Mouse (Mus musculus) CH12.LX (cell line): ENCODE results near the gene Syt1. TPM values are rescaled to one million over a fixed set of nuclear protein-coding genes. Genes with fewer than 3 reads are reported as not detected.

ENCODE experiments used
- DNase-seq: peaks from one replicate; pipeline ENCODE4 v3.0.0-alpha.2; 2013; ENCODE audit errors: extremely low read depth
- H3K27ac ChIP-seq: 2 replicates; pipeline ENCODE4 v1.5.1; 2012; ENCODE audit warnings: low read depth, mild to moderate bottlenecking, control low read depth, moderate library complexity; ENCODE audit not compliant: insufficient read depth
- H3K27me3 ChIP-seq: replicated peaks from 2 replicates; pipeline ENCODE3; 2012; ENCODE audit warnings: inconsistent platforms
- H3K36me3 ChIP-seq, 2 experiments: replicated peaks in 1 of 2; 2 replicates each; pipeline versions ENCODE3 to v1.6.1; 2012; ENCODE audit warnings: inconsistent platforms in 1 of 2, low read length in 1 of 2, mild to moderate bottlenecking in 1 of 2, mixed read lengths in 1 of 2, moderate library complexity in 1 of 2; ENCODE audit not compliant: control insufficient read depth in 1 of 2, insufficient read depth in 1 of 2
- H3K4me1 ChIP-seq, 2 experiments: 2 replicates each; pipeline ENCODE4 v1.6.1; 2012; ENCODE audit warnings: inconsistent platforms in 1 of 2, moderate library complexity in 1 of 2; ENCODE audit not compliant: insufficient read depth in 2 of 2, control insufficient read depth in 1 of 2
- H3K4me2 ChIP-seq: 2 replicates; pipeline ENCODE4 v1.6.1; 2012; ENCODE audit warnings: low read depth, mild to moderate bottlenecking, control low read depth; ENCODE audit not compliant: poor library complexity, insufficient read depth, severe bottlenecking
- H3K4me3 ChIP-seq, 3 experiments: fragments of 150-350 bp in 1 of 3; sonication (generic) in 1 of 3; replicated peaks in 1 of 3; 2 replicates each; pipeline versions ENCODE3 to v1.5.1; 2011 to 2012; ENCODE audit warnings: low read depth in 2 of 3, low read length in 2 of 3, mild to moderate bottlenecking in 2 of 3, moderate library complexity in 2 of 3, control low read depth in 1 of 3, improper control_type of control experiment in 1 of 3, inconsistent platforms in 1 of 3, mixed read lengths in 1 of 3; ENCODE audit not compliant: poor library complexity in 1 of 3
- H3K79me2 ChIP-seq: replicated peaks from 2 replicates; pipeline ENCODE4 v1.6.1; 2012; ENCODE audit warnings: mild to moderate bottlenecking, moderate library complexity; ENCODE audit not compliant: control insufficient read depth, poor library complexity, insufficient read depth, severe bottlenecking; ENCODE audit errors: extremely low read depth
- H3K9ac ChIP-seq: 2 replicates; pipeline ENCODE4 v1.6.1; 2012; ENCODE audit warnings: low read depth, mild to moderate bottlenecking, control low read depth, moderate library complexity; ENCODE audit not compliant: insufficient read depth
- H3K9me3 ChIP-seq: replicated peaks from 2 replicates; pipeline ENCODE3; 2012; ENCODE audit warnings: low read length, inconsistent platforms, mixed read lengths
- BHLHE40 ChIP-seq: IDR thresholded peaks from 2 replicates; pipeline ENCODE4 v1.6.1; 2011; ENCODE audit warnings: mild to moderate bottlenecking, low read depth, low read length, improper control_type of control experiment
- CHD1 ChIP-seq: IDR thresholded peaks from 2 replicates; pipeline ENCODE4 v1.6.1; 2012; ENCODE audit warnings: low read depth, low read length, improper control_type of control experiment, inconsistent platforms
- CHD2 ChIP-seq: IDR thresholded peaks from 2 replicates; pipeline ENCODE4 v1.6.1; 2011; ENCODE audit warnings: low read length, improper control_type of control experiment
- CTCF ChIP-seq, 2 experiments: IDR thresholded peaks in 1 of 2; conservative IDR thresholded peaks in 1 of 2; 2 replicates each; pipeline ENCODE4 v1.5.1; 2011 to 2012; ENCODE audit warnings: low read depth in 2 of 2, low read length in 2 of 2, improper control_type of control experiment in 1 of 2, inconsistent platforms in 1 of 2, mild to moderate bottlenecking in 1 of 2, moderate library complexity in 1 of 2
- E2F4 ChIP-seq: IDR thresholded peaks from 2 replicates; pipeline ENCODE4 v1.6.1; 2011; ENCODE audit warnings: low read depth, low read length, improper control_type of control experiment; ENCODE audit not compliant: insufficient replicate concordance
- EP300 ChIP-seq: IDR thresholded peaks from 2 replicates; pipeline ENCODE4 v1.6.1; 2011; ENCODE audit warnings: low read length, improper control_type of control experiment
- ETS1 ChIP-seq: conservative IDR thresholded peaks from 2 replicates; pipeline ENCODE4 v1.6.1; 2012; ENCODE audit warnings: low read depth, mild to moderate bottlenecking, inconsistent platforms, low read length, improper control_type of control experiment, moderate library complexity
- HCFC1 ChIP-seq: IDR thresholded peaks from 2 replicates; pipeline ENCODE4 v1.6.1; 2012; ENCODE audit warnings: low read depth, mild to moderate bottlenecking, inconsistent platforms, low read length, improper control_type of control experiment
- JUN ChIP-seq: IDR thresholded peaks from 2 replicates; pipeline ENCODE4 v1.6.1; 2011; ENCODE audit warnings: low read depth, mild to moderate bottlenecking, low read length, improper control_type of control experiment, moderate library complexity; ENCODE audit not compliant: insufficient read depth
- JUND ChIP-seq: conservative IDR thresholded peaks from 2 replicates; pipeline ENCODE4 v1.6.1; 2011; ENCODE audit warnings: low read depth, low read length, improper control_type of control experiment
- KAT2A ChIP-seq: IDR thresholded peaks from 2 replicates; pipeline ENCODE4 v1.6.1; 2012; ENCODE audit warnings: low read length, improper control_type of control experiment, inconsistent platforms; ENCODE audit not compliant: insufficient replicate concordance
- MAFK ChIP-seq: IDR thresholded peaks from 2 replicates; pipeline ENCODE4 v1.6.1; 2011; ENCODE audit warnings: low read length, improper control_type of control experiment; ENCODE audit not compliant: insufficient replicate concordance
- MAZ ChIP-seq: IDR thresholded peaks from 2 replicates; pipeline ENCODE4 v1.6.1; 2012; ENCODE audit warnings: low read depth, mild to moderate bottlenecking, inconsistent platforms, low read length, improper control_type of control experiment, moderate library complexity
- MEF2A ChIP-seq: IDR thresholded peaks from 2 replicates; pipeline ENCODE4 v1.6.1; 2014; ENCODE audit warnings: low read depth, mild to moderate bottlenecking, inconsistent platforms, low read length, improper control_type of control experiment, borderline replicate concordance
- MYC ChIP-seq: IDR thresholded peaks from 2 replicates; pipeline ENCODE4 v1.6.1; 2011; ENCODE audit warnings: low read depth, mild to moderate bottlenecking, improper control_type of control experiment, low read length
- NELFE ChIP-seq: IDR thresholded peaks from 2 replicates; pipeline ENCODE4 v1.6.1; 2011; ENCODE audit warnings: low read depth, low read length, improper control_type of control experiment
- PAX5 ChIP-seq: IDR thresholded peaks from 2 replicates; pipeline ENCODE4 v1.6.1; 2012; ENCODE audit warnings: low read length, inconsistent platforms, mixed read lengths
- POLR2A ChIP-seq: IDR thresholded peaks from 2 replicates; pipeline ENCODE4 v1.6.1; 2011; ENCODE audit warnings: low read depth, mild to moderate bottlenecking, improper control_type of control experiment, low read length
- RAD21 ChIP-seq: IDR thresholded peaks from 2 replicates; pipeline ENCODE4 v1.6.1; 2011; ENCODE audit warnings: low read depth, mild to moderate bottlenecking, low read length, improper control_type of control experiment, moderate library complexity
- RCOR1 ChIP-seq: conservative IDR thresholded peaks from 2 replicates; pipeline ENCODE4 v1.6.1; 2012; ENCODE audit warnings: low read depth, mild to moderate bottlenecking, inconsistent platforms, low read length, improper control_type of control experiment
- SMC3 ChIP-seq: IDR thresholded peaks from 2 replicates; pipeline ENCODE4 v1.6.1; 2011; ENCODE audit warnings: low read depth, low read length, improper control_type of control experiment
- TCF12 ChIP-seq: IDR thresholded peaks from 2 replicates; pipeline ENCODE4 v1.6.1; 2014; ENCODE audit warnings: low read depth, mild to moderate bottlenecking, inconsistent platforms, low read length, improper control_type of control experiment
- USF1 ChIP-seq: IDR thresholded peaks from 2 replicates; pipeline ENCODE4 v1.6.1; 2014; ENCODE audit warnings: low read depth, mild to moderate bottlenecking, inconsistent platforms, low read length, improper control_type of control experiment
- USF2 ChIP-seq: conservative IDR thresholded peaks from 2 replicates; pipeline ENCODE4 v1.6.1; 2011; ENCODE audit warnings: low read depth, low read length, improper control_type of control experiment
- ZC3H11A ChIP-seq: IDR thresholded peaks from 2 replicates; pipeline ENCODE4 v1.6.1; 2012; ENCODE audit warnings: low read depth, mild to moderate bottlenecking, inconsistent platforms, low read length, improper control_type of control experiment
- ZKSCAN1 ChIP-seq: IDR thresholded peaks from 2 replicates; pipeline ENCODE4 v1.6.1; 2012; ENCODE audit warnings: low read depth, inconsistent platforms, low read length, improper control_type of control experiment, borderline replicate concordance
- ZNF384 ChIP-seq: IDR thresholded peaks from 2 replicates; pipeline ENCODE4 v1.6.1; 2012; ENCODE audit warnings: low read depth, low read length, improper control_type of control experiment, inconsistent platforms
- dilution Hi-C: fragments of 300-500 bp; cut with MboI; formaldehyde crosslinking; loops from 2 replicates; pipeline ENCODE4 v1.14.3; 2020; ENCODE audit warnings: low sequenced_read_pairs; ENCODE audit not compliant: extremely low pct_unique_long_range_greater_than_20kb, extremely low pct_ligation_motif_present
- in situ Hi-C: fragments of 300-500 bp; cut with MboI; formaldehyde crosslinking; loops from 3 replicates; pipeline ENCODE4 v1.14.3; 2019; ENCODE audit warnings: low sequenced_read_pairs, low pct_ligation_motif_present, low pct_unique_long_range_greater_than_20kb, mixed read lengths
- polyA plus RNA-seq: library from polyadenylated mRNA; unstranded; fragments of >175 nt; gene quantifications from 2 replicates; pipeline ENCODE4 v1.2.1, GENCODE M21; 2012; ENCODE audit warnings: low read depth; ENCODE audit not compliant: insufficient read length
- total RNA-seq, 2 experiments: library from RNA; depleted of rRNA; stranded (reverse); fragments of 300-350 nt in 1 of 2; fragments of >200 nt in 1 of 2; gene quantifications; 2 replicates each; pipeline ENCODE4 v1.2.3; 2012 to 2014

The Syt1 gene
- total and polyA plus RNA-seq, 3 experiments: not detected

DNA sequence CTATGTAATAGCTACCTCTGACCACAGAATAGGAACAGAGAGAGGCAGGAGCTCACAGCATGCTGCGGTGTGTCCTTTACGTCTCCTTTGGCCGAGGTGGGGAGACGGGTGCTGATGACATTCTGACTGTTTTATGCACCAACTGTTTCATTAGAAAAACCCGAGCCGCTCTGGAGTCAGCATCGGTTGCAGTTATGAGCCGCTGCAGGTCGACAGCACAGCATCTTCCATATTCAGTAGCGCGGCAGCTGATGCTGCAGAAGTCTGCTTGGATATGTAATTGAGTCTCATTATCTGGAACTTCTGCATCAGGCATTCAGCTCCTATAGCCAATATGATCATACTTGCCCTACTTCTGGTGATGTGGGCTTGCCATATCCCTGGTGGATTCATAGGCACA, 485.3 kb downstream of the Syt1 start:
- Histone ChIP-seq H3K9me3 (no peaks in the 10 kb centered on the region), H3K4me1 (peaks cover 0 to 8% of the 10 kb centered on the region in 2 experiments; a peak in 2 of 4 replicates), H3K36me3 (no peaks in the 10 kb centered on the region), H3K27me3 (no peaks in the 10 kb centered on the region), H3K79me2 (no peaks in the 10 kb centered on the region), H3K9ac (no peak overlapping the region), H3K4me3 (no peak overlapping the region), H3K27ac (no peak overlapping the region), H3K4me2 (no peak overlapping the region)
- no peak for DNase-seq
- TF ChIP-seq CHD1 (no peak), MAZ (no peak), ZC3H11A (no peak), JUND (no peak), CTCF (conservative IDR thresholded peaks at IDR 0.05 in 1 of 2, IDR thresholded peaks at IDR 0.05 in 1 of 2; ENCODE audit: low read depth in 2 of 2, low read length in 2 of 2) (no peak), PAX5 (no peak), EP300 (no peak), MYC (no peak), POLR2A (no peak), HCFC1 (no peak), USF2 (no peak), ZNF384 (no peak), ETS1 (no peak), ZKSCAN1 (no peak), MAFK (no peak), BHLHE40 (no peak), E2F4 (no peak), JUN (no peak)
- dilution Hi-C loops (no loop called here), in situ Hi-C loops (loop anchor here (25.0 kb wide), 1 partner anchor 238 kb away; no protein-coding TSS in a partner anchor)

DNA sequence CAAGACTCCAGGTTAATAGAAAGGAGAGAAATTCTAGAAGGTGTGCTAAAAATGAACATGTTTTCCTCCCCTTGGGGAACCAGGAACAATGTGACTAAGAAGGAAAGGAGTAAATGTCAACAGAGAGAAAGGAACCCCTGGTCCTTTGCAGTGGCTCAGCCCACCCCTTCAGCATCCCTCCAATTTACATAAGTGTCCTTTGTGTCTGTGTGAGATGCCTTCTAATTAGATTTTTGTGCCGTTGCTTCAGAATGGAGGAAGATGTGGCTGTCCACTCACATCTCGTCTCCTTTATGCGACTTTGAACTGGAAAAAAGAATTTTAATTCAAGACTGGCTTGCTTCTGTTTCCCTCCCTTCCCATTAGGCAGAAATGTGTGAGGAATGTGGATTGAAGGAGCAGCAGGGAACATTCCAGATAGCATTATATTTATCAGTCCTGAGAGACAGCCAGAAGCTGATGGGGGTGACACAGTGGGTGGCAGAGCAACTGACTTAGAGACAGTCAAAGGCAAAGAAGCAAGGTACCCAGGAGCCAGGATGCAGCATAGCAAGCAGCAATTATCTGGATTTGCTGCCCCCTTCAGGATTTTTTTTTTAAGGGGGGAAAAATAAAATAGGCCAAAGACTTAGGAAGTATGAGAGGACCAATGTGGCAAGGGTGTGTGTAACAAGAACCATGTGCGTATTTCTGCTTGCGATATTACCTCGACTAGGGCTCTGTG, 486.3 kb downstream of the Syt1 start:
- Histone ChIP-seq H3K4me3 (no peak overlapping the region), H3K36me3 (no peaks in the 10 kb centered on the region), H3K27ac (no peak overlapping the region), H3K4me1 (peaks cover 0 to 8% of the 10 kb centered on the region in 2 experiments; a peak in 2 of 4 replicates), H3K4me2 (no peak overlapping the region), H3K9me3 (no peaks in the 10 kb centered on the region), H3K27me3 (no peaks in the 10 kb centered on the region), H3K9ac (no peak overlapping the region), H3K79me2 (no peaks in the 10 kb centered on the region)
- in situ Hi-C loops: loop anchor here (25.0 kb wide), 1 partner anchor 237 kb away; no protein-coding TSS in a partner anchor
- no peak for TF ChIP-seq ZKSCAN1
- TF ChIP-seq MYC: no peak
- no peak for TF ChIP-seq NELFE
- TF ChIP-seq ZC3H11A: no peak
- no peak for TF ChIP-seq CHD1
- 0 out of 2 replicates have a peak, but pooled peaks have one; percentile 18 for TF ChIP-seq SMC3
- no peak for TF ChIP-seq USF2
- TF ChIP-seq USF1: no peak
- no peak for TF ChIP-seq MEF2A
- TF ChIP-seq RCOR1: no peak
- no peak for TF ChIP-seq ZNF384
- TF ChIP-seq ETS1: no peak
- no peak for TF ChIP-seq BHLHE40
- peak; percentile 45 for TF ChIP-seq RAD21
- no peak for TF ChIP-seq E2F4
- no peak for TF ChIP-seq KAT2A
- no peak for TF ChIP-seq CHD2
- TF ChIP-seq CTCF (conservative IDR thresholded peaks at IDR 0.05 in 1 of 2, IDR thresholded peaks at IDR 0.05 in 1 of 2; ENCODE audit: low read depth in 2 of 2, low read length in 2 of 2): peak in 1 of 2 experiments; percentile 48; a peak in 2 of 4 replicates
- no peak for TF ChIP-seq PAX5
- TF ChIP-seq TCF12: no peak
- TF ChIP-seq POLR2A: no peak
- DNase-seq: peak; percentile 21
- dilution Hi-C loops: no loop called here
